Mouse (Mus musculus): ENCODE measurements around the gene Hivep2.

Gene Hivep2

DNA sequence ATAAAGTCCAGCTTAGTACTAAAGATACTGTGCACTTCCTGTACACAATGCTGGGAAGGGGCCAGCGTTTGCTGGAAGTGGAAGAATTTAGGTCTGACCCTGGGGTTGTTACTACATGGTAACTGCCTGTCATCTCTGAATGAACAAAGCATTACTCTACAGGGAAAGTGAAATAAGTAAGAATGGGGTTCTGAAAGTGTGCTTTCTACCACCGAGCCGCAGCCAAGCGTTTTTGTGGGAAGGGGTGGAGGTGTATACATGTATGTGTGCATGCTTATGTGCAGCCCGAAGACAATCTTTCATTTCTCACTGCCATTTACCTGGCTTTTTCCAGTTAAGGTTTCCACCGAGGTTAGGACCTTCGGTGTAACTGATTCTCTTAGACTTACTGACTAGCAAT lies 121.4 kb downstream of the Hivep2 start:
- DNase-seq: no peak

DNA sequence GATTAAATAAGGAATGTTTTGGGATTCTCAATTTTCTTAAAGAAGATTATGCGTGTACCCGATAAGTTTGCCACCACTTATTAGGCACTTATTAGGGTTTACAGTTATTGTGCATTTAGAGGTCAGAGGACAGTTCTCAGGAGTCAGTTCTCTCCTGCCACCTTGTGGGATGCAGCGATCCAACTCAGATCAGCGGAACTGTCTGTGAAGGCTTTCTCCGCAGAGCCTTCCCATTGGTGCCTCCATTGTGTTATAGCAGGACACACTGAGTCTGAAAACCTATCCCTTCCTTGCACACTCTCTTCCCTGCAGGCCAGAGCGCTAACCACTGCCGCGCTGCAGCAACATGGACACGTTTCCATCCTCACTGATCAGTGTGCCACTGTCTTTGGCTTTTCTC lies 123.6 kb downstream of the Hivep2 start:
- DNase-seq: no peak

DNA sequence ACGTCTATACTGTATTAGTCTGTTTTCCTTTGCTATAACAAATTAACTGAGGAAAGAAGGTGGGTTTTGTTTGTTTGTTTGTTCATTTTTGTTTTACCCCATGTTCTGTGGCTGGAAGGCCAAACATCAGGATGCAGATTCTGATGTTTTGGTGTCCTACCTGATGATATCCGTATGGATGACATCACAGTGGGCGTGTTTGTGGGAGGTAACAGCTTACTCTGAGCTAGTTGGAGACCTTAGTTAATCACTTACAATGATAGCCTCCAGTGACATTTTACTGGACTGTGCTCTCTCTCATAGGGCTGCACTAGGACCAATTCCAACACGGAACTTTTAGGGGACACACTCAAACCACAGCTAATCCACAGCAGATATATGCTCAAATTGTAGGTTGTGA lies 128.2 kb downstream of the Hivep2 start:
- no peak for DNase-seq

DNA sequence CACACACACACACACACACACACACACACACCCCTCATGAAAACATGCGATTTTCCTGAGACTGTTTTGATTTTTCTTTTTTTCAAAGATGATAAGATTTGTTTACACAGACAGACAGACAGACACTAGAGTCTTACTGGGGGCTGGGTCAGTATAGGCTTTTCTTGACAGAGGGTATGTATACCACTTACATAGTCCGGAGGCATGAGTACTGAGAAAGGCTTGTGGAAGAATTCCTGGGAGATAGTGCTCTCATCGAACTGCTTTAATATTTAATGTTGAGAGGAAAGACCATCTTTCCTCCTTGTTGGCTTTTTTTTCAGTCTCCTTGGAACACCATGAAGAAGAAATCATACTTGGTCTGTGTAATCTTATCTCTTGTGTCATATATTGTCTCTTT lies 130.2 kb downstream of the Hivep2 start:
- DNase-seq: no peak

DNA sequence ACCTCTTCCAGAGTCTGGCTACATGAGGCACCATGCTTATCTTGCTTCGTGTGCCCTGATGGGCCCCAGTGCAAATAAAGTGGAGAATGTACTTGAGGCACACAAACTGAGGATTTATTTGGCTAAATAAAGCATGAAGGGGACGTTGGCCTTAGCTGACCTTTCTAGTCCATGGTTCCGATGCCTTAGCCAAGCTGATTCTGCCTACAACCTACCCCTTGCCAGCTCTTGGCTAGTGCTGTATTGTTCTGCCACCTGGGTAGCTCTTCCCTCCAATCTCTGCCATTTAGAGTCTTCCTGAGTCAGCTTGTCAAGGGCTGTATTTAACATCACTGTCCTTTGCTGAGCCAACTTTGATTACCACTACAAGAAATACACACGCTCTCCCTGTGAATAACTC lies 133.3 kb downstream of the Hivep2 start:
- no peak for DNase-seq

DNA sequence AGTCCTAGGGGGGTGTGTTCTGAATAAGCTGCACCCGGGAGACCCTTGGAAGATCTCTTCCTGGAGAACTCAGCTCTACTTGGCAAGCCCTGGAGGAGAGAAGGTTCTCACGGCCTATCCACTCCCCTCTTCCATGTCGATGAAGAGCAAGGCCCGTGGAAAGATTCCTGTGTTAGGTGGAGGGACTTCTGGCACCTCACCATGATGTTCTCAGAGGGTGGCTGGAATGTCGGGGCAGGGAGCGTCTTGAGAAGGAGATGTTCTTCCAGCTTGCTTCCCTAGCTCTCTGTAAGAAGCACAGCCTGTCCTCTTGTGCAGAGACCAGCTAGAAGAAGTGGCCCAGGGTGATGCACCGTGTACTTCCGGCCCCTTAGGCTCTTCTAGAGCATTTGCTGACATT lies 134.2 kb downstream of the Hivep2 start:
- no peak for DNase-seq

DNA sequence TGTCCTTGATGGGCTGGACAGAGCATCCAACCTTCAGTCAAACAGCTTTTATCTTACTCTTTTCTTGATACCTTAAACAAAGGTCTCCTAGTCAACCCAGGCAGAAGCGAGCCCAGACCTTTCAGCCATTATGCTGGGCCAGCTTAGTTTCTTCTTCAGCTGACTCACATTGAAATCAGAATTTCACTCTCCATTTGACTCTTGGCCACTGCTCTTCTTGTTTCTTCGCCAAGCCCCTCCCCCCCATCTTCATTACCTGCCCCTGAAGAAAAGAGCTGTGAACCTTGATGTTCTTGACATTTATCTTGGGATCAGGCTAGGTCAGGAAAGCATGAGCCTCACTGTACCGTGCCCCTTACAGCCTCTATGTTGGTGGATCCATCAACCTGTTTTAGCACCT lies 135.0 kb downstream of the Hivep2 start:
- DNase-seq: no peak

DNA sequence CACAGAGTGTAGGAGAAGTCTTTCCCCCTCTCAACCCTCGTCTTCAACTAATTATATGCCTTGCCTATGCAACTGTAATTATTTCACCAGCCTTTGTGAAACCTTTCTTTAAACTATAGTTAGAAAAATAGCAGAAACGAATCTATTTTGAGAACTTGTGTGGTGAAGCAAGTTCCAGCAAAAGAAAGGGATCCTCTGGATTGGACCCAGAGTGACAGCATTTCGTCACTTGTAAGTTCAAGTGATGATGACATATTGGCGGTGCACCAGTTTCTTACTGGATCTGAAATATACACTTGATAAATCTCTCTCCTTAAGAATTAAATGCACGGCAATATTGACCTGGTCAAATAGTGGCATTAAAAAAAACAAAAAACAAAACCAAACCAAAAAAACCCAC lies 136.1 kb downstream of the Hivep2 start:
- DNase-seq: no peak

DNA sequence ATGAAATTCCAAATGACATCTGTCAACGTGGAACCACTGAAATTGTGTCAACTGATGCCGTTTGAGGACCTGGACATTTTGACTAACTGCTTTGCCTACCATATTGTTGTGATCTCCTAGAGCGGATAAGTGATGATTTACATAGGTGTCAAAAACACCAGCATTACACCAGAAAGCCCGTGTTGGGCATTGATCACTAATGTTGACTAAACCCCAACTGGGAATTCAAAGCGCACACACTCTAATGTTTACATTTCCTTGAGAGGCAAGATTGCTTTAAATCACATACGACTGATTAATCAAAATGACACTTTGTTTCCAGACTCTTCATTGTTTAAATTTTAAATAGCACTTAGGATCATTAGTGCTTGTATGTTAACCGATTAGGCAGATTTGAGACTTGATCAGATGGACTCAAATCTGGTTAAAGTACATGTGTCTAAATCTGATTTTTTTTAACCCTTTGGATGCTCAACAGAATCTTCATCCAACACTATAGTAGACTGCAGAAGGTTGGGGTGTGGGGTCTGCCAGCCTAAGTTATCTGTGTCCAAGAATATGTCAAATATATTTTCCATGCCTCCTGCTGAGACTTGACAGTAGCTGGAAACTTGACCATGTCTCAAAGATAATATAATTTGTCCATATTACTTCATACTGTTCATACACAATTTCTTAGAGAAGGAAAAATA lies 142.3 kb downstream of the Hivep2 start:
- DNase-seq: no peak

DNA sequence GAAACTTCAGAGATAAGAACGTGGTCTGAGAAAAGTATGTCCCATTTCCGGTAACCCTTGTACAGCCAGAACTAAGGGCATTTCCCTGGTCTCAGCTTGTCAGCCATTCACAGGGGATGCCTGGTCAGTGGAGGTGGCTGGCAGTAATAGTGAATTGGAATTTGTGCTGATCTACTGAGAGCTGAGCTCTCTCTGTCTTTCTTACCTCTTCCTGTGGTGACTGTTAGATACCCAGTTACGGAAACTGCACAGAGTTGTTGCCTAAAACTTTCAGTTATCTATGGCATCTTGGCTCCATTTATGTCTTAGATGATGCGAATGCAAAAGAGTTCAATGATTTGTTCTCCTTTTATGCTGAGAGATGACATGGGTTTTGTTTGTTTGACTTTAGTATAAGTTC lies 150.0 kb downstream of the Hivep2 start:
- no peak for DNase-seq

DNA sequence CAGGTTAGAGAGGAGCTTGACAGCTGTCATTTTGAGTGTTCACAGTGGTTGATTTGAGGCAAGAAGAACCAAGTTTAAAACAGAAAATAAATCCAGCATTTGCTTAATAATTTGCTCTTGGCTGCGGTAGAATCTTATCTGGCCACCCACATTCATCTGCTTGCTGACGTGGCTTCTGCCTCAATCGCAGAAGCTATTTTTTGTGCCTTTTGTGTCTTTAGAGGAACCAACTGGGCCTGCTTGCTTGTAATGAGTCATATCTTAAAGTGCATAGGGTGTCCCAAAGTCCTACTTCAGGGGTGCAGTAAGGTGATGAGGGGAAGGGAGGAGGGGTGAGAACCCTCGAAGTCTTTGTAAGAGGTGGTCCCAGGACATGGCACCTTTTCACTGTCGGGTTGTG lies 151.1 kb downstream of the Hivep2 start:
- DNase-seq: no peak

DNA sequence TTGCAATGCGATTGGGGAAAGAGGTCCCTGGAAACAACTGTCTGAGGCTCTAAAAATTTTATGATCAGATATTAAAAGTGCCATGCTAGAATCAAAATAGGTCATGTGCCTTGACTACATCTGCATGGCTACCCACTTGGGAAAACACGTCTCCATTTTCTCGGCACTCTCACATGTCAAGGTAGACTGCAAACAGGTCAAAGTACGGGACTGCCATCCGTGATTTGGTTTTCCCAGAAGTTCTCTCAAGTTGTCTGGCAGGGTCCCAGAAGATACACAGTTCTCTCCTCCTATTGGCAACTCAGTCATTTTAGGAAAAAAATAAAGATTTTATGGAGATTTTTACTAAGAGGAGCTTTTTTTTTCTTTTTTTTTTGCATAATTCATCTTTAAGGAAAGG lies 153.3 kb downstream of the Hivep2 start:
- no peak for DNase-seq

DNA sequence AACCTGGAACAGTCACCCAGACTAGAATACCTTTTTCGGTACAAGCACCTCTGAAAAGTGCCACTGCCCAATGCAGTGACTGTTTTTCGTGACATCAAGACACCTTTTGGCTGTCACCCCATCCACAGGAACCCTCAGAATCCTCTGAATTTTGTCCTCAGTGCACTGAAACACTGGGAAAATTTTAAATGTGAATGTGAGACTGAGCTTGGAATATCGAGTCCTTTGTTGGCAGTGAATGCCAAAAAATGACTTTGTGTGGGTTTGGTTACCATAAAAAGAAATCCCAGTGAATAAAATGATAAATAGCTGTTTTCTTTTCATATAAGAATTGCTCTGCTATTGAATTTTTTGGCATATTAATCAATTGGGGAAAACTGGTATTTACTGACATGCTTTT lies 154.6 kb downstream of the Hivep2 start:
- DNase-seq: no peak

DNA sequence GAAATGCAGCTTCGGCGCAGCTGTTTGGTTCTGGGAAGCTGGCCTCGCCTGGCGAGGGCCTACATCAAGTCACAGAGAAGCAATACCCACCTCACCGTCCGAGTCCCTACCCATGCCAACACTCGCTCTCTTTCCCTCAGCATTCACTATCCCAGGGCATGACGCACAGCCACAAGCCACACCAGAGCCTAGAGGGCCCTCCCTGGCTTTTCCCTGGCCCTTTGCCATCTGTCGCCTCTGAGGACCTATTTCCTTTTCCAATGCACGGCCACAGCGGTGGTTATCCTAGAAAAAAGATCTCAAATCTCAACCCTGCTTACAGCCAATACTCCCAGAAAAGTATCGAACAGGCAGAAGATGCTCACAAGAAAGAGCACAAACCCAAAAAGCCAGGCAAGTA lies 162.0 kb downstream of the Hivep2 start:
- DNase-seq: no peak

DNA sequence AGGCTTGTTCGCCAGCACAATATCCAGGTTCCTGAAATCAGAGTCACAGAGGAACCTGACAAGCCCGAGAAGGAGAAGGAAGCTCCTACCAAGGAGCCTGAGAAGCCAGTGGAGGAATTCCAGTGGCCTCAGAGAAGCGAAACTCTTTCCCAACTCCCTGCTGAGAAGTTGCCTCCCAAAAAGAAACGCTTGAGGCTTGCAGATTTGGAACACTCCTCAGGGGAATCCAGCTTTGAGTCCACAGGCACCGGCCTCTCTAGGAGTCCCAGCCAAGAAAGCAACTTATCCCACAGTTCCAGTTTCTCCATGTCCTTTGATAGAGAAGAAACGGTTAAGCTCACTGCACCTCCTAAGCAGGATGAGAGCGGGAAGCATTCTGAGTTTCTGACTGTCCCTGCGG lies 164.4 kb downstream of the Hivep2 start:
- no peak for DNase-seq

DNA sequence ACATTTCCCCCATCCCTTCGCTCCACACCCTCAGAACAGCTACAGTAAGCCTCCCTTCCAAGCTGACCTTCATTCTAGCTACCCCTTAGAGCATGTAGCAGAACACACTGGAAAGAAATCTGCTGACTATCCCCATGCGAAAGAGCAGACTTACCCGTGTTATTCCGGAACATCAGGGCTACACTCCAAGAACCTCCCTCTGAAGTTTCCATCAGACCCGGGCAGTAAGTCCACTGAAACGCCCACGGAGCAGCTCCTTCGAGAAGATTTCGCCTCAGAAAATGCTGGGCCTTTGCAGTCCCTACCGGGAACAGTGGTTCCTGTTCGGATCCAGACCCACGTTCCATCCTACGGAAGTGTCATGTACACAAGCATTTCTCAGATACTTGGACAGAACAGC lies 165.4 kb downstream of the Hivep2 start:
- DNase-seq: no peak

DNA sequence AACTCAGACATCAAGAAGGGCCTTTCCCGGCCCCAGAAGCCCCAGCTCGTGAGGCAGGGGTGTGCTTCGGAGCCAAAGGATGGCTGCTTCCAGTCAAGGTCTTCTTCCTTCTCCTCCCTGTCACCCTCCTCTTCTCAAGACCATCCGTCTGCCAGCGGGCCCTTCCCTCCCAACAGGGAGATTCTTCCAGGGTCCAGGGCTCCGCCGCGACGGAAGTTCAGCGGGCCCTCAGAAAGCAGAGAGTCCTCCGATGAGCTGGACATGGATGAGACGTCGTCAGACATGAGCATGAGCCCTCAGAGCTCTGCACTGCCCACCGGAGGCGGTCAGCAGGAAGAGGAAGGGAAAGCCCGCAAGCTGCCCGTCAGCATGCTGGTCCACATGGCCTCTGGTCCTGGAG lies 166.2 kb downstream of the Hivep2 start:
- DNase-seq: no peak

DNA sequence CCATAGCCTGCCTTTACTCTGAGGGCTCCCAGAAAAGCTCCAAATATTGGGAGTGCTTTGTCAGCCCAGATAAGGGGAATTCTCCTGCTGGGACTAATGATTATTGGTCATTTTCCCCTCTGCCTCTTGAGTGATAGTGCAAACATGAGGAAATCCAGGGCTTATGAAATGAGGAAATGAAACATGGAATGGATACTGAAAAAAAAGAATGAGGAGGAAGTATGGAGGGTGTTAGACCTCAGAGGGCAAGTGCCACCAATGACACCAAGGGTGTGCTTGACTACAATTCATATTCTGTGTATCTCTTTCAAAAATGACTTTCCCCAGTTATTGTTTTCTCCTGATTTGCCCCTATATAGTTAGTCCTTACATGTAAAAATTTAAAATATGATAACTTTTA lies 167.1 kb downstream of the Hivep2 start:
- no peak for DNase-seq

DNA sequence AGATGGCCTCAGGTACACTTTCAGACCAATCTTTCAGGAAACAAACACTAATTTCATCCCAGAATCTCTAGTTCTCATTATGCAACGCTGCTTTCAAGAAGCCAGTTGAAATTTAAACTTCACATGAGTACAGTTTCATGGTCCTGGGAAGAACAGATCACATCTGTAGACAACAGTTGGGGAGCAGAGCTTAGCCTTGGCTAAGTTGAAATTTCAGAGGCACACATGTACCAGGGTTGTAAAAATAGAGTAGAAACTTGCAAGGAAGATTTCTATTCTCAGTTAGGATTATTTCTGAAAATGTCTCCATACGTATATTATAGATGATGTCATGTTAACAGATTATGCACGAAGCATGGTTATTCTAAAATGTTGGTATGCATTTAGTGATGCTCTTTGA lies 172.8 kb downstream of the Hivep2 start:
- no peak for DNase-seq

DNA sequence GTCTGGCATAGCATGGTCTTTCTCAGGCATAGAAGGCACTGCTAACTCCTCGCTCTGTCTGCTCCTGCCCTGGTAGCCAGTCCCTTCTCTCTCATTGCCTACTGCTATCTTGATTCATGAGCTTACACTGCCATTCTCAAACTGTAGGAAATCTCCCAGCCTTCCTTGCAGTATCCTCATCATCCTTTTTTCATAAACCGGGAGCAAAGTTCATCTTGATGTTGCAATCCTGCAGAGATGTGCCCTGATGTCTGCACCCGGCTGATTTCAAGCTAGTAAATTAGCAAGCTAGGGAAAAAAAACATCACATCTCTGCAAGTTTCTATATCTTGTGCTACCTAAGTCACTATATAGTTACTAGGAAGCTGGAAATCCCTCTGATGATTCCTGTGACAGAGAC lies 179.0 kb downstream of the Hivep2 start:
- DNase-seq: no peak

DNA sequence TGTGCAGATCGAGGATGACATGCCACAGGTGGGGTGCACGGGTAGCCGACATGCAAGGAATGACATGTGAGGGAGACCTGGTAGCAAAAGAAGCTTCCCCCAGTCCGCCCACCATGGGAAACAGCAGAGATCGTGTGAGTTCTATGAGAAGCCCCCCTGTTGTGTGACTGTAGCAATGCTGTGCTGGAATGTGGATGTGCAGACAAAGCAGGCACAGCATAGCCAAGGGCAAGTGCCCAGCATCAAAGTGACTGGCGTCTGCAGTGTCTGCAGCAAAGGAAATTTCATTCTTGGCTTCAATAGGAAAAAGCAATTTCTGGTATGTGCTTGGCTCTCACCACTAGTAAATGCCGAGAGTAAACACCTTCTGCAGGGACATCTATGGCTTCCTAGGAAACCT lies 199.0 kb downstream of the Hivep2 start:
- no peak for DNase-seq

DNA sequence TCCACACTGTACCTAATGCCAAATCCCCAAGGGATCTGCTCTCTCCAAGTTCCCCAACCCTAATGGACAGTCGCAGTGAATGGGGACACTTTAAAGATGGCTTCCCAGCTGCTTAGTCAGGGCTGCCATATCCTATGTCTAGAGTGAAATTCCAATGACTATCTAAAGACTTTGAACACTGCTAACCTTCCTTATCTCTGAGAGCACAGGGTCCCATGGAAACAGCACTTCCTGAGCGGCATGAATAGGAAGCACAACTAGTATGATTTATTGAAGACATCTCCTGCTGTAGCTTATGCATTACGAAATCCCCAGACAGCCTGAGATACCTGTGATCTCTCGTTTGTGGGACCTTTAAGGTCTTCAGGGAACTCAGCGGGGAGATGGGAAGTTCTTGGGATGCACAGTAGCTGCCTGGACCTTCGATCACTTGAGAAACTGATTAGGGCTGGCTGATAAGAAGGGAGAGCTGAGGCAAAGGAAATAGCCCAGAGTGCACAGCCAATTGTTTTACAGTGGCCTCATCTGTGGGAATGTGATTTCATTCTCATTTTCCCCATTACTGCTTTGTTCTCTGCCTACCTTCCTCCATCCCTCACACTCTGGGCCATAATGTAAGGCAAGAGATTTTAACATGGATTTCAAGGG lies 202.4 kb downstream of the Hivep2 start:
- DNase-seq: no peak

DNA sequence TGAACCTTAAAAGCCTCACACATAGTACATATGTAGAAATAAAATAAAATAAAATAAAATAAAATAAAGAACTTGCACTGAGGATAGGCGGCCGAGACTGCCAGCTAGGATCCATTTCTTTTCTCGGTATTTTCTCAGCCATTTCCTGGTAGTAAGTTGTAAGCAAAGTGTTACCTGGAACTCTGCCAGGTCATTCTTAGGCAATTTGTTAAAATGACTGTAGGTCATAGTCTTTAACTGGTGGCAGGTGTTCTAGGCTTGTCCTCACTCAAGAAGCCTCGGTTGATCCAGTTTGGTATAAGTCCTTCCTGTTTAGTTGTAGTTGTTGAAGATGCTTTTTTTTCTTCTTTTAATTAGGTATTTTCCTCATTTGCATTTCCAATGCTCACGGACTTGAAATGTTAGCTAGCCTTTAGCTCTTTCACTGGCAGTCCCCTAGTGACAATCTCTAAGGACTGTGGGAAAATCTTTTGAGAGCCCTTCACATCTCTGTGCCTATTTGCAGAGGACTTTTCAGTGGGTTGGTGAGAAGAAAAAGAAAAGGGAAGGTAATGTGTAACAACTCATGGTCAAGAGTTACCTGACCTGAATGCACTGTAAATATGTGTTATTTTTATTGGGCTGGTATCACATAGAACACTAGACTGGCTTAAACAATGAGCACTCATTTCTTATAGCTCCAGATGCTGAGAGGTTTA lies 203.1 kb downstream of the Hivep2 start:
- no peak for DNase-seq

DNA sequence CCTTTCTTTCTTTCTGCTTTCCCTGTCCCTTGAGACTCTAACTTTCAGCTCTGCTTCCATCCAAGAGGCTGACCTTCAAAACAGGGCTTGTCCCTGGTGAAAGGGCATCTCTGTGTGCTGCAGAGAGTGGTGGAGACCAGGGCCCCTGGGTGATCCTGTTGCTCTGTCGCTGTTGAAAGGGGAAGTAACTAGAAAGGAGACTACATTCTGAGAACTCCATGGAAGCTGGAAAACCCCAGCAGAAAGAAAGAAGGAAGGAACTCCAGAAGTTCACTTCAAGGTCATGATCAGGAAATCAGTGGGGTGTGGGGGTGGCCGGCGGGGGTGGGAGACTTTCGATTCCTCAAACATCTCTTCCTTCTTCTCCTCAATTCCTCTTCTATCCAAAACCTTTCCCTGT lies 208.2 kb downstream of the Hivep2 start:
- DNase-seq: no peak

Data from thymus, postnatal 25 days (tissue).